Mouse (Mus musculus) olfactory bulb, adult 2 months (tissue): ENCODE measurements around the gene Snx9.

Source experiments
- CTCF ChIP-seq: fragments of 200-500 bp; IDR thresholded peaks from 2 replicates; pipeline ENCODE4 v1.5.1; 2012; ENCODE audit warnings: low read depth, mild to moderate bottlenecking, low read length, moderate library complexity; ENCODE audit not compliant: insufficient read depth
- POLR2A ChIP-seq: fragments of 200-500 bp; IDR thresholded peaks from 2 replicates; pipeline ENCODE4 v1.6.1; 2012; ENCODE audit warnings: mild to moderate bottlenecking, low read depth, low read length, moderate library complexity; ENCODE audit not compliant: insufficient read depth

DNA sequence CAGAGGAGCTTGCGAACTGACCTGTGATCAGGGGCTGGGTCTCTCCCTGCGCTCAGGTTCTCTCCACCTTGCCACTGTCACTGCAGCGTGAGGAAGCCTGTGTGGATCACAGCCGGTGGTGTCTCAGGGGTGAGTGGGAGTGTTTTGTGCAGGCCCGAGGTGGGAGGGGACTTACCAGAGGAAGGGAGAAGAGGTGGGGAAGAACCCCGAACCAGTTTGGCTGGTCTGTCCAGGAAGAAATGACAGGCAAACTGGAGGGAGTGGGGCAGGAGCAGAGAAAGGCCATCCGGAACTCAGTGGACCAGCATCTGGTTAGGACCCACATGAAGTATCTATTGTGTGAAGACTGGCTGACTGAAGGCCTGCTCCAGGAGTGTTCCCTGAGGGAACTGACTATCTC is 118.0 kb downstream of the Snx9 start:
- TF ChIP-seq CTCF (no peak), POLR2A (no peak)
